Mouse (Mus musculus) right cerebral cortex, postnatal 10 days (tissue): ENCODE measurements around the gene Bcl10.
"Not testable (repeated sequence)": the region's sequence is repeated elsewhere in the genome, so short reads cannot be mapped to it uniquely, and the experiment has no call there.

Source experiments
- DNase-seq, 2 experiments: peaks; one replicate each; pipeline ENCODE4 v3.0.0; 2021; ENCODE audit warnings: low spot score in 2 of 2

Gene Bcl10

DNA sequence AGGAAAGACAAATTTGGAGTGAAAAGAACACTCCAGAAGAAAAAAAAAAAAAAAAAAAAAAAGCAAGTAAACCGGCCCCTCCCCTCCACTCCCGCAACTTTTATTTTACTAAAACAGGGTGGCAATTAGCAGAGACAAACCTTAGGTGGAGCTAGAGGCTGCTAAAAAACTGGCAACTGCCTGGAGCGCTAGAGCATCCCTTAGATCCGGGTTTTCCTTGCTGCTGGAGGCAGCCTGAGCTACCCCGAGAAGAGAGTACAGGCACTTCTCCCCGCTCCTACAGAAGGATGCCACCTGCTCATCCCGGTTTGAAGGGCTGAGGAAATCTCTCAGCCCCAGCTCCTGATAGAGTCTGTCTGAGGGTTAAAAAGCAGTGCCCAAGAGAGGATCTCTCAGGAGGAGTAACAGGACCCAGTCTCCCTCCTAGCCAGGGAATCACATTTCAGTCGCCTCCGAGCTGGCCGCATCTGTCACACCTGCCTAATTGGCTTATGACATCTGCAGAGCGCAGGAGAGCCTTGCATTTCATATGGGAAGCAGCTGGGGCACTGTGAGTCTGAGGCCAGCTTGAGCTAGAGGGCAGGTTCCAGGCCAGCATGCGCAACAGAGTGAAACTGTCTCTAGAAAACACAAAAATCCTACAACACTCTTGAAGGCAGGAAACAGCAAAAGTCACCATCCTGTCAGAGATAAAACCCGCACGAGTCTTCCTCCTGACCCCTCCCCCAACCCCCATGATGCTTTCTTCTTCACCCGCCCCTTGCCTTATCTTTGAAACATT, 27.6 kb downstream of the Bcl10 start:
- peak; percentile 74 to 75 for DNase-seq

DNA sequence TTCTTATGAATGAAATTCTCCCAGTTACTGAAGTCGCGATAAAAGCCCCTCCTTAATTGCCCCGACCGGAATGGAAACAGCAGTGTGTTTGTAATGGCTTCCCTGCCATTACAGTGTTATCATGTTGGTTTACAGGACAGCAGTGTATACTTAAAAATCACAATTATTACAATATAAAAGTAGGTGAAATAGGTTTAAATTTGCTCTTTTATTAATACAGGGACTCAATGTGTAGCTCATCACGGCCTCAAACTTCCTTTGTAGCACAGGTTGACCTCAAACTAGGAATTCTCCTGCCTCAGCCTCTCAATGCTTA, 28.2 kb downstream of the Bcl10 start:
- DNase-seq, result no peak

DNA sequence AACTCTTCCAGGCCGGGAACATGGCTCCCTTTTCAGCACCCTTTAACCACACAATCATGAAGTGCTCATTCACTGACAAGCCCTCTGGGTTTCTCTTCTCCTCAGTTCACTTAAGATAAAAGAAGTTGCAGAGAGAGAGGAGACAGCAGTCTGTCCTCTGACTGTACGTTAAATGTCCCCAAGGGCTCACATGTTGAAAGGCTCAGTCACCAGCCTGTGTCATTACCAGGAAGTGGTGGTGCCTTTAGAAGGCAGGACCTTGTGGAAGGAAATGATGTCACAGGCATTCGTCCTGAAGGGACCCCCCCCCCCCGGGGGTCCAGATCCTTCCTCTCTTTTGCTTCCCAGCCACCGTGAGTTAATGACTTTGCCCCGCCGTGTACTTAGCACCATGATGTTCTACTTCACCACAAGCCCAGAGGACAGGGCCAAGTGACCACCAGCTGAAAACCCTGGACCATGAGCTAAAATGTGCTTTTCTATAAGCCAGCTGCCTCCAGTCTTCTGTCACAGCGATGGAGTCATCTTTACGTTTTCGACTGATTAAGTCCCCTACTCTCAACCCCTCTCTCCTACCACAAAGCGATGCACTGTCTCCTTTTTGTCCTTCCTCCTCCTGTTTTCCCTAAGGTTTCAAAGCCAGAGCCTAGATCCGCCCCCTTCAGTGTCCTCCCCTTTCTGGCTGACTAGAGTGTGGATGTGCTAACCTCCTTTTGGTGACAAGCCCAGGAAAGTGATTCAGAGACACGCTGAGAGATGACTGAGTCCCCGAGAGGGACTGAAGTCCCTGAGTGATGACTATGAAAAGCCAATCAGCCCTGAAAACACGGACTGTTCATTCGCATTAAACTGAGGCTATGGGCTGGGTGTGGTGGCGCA, 28.9 kb downstream of the Bcl10 start:
- DNase-seq, result no peak

DNA sequence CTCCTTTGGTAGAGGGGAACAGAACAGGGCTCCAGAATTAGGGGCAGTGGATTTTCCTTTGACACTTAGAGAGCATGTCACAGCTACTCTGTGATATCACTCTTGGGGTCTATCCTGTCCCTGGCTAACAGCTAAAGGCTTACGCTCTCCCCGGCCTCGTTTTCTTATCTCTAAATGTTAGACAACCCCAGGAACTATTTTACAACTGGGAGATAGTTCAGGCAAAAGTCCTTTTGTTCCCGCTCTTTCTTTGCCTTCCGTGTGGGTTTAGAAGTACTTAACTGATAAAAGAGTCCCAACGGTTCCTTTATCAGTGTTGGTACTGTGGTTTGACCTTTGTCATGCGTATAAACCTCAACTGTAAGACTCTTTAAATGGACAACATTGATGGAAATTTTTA, 30.3 kb downstream of the Bcl10 start:
- DNase-seq, result no peak

DNA sequence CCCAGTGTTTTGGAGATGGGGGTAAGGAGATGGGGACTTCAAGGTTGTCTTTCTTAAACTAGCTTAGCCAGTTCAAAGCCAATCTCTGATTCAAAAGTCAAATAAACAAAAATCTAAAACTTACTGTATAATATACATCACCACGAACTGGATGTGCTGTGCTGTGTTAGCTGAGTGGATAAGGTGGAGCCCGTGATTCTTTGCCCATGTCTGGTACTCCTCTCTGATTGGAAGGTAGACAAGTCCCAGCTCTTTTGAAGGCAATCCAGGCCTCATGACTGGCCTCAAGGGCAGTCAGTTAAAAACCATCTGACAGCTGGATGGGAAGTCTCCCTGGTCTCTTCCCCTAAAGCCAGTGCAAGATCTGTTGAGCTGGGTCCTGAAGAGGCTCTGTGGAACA, 30.8 kb downstream of the Bcl10 start:
- no peak for DNase-seq

DNA sequence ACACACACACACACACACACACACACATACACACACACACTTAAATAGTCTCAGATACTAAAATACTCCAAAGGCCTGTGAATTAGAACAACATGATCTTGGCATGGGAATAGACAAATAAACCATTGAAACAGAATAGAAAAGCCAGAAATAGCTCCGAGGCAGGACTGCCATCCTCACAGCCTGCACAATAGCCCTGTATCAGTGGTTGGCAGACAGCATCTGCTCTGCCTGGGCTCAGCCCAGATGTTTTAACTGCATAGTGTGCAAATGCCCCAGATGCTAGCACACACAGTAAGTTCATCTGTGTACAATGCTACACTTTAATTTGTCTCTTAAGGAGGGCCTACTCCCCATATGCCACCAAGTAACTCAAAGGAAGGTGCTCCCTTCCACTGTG, 37.2 kb downstream of the Bcl10 start:
- DNase-seq, result no peak

DNA sequence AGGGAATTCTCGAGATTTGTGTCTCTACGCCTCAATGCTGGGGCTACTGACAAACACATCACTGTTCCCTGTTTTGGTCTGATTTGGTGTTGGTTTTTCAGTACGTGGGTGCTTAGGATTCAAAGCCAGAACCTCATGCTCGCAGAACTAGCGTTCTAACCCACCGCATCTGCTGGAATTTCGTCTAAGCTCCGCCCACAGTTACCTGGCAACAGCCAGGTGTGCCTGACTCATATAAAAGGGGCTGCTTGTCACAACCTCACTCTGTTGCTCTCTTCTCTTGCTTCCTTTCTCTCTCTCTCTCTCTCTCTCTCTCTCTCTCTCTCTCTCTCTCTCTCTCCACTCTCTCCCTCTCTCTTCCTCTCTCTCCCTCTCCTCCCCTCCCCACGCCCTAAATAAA, 39.8 kb downstream of the Bcl10 start:
- DNase-seq, result no peak

DNA sequence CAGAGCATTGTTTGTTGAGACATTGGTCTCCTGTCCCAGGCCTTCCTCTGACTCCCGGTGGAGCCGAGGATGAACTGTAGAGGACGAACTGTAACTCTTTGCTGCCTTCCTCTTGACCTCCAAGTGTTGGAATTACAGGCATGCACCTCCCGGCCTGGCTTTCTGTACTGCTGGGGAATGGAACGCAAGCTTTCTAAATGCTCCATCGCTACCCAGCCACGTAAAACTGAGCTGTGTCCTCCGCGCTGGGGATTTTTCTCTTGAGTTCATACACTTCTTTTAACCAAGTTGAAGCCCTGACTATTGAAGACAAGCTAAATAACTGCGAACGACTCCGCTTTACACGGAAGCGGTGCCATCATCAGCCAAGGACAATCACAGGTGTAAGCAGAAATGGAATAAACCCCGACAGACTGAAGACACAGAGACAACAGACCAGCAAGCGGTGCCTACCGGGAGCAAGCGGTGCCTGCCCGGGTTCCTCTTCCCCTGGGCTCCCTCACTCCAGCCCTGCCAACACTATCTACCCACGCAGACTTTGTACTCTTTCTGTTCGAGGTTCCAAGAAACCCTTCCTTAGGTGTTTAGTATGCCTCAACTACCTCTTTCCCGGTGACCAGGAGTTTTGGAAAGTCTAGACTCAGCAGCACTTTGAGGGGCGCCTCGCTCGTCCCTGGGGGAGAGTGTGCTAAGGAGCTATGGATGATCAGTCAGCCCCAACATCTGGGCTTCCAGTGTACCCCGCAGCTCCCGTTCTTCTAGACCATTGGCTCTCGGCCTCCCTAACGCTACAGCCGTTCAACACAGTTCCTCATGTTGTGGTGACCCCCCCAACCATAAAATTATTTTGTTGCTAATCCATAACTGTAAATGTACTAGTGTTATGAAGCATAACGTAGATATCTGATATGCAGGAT, 40.8 kb downstream of the Bcl10 start:
- no peak for DNase-seq

DNA sequence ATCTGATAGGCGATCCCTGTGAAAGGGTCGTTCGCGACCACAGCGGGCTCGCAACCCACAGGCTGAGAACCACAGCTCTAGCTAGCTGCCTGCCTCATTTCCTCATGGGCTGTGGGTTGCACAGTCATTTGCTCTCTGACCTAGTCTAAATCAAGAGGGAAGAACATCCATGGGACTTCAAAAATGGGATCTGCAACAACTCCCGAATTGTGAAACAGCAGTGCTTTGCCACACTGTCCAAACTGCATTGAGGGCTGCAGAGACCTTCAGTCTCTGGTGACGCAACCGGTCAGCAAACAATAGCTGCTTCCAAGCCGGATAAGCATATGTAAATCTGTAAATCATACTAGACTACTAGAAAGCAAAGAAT, 41.4 kb downstream of the Bcl10 start:
- no peak for DNase-seq

DNA sequence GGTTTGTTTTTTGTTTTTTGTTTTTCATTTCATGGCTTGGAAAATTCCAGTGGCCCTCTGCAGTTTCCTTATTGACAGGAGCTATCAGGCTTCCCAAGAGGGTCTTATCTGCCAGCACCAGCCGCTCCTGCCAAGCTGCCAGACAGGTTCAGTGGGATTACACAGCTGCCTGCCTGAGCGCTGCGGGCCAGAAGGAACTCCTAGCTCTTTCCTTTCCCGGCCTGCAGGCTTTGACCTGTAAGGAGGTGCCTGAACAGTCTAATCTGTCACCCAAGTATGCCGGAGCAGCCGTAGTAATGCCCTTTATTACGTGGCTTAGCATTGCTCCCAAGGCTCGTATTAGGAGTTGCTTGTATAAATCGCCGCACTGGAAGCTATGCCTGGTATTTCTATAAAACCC, 41.9 kb downstream of the Bcl10 start:
- no peak for DNase-seq

DNA sequence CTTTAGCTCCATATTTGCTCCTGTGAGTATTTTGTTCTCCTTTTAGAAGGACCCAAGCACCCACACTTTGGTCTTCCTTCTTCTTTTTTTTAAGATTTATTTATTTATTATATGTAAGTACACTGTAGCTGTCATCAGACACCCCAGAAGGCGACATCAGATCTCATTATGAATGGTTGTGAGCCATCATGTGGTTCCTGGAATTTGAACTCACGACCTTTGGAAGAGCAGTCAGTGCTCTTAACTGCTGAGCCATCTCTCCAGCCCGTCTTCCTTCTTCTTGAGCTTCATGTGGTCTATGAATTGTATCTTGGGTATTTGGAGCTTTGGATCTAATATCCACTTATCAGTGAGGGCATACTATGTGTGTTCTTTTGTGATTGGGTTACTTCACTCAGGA, 43.0 kb downstream of the Bcl10 start:
- not testable (repeated sequence) for DNase-seq

DNA sequence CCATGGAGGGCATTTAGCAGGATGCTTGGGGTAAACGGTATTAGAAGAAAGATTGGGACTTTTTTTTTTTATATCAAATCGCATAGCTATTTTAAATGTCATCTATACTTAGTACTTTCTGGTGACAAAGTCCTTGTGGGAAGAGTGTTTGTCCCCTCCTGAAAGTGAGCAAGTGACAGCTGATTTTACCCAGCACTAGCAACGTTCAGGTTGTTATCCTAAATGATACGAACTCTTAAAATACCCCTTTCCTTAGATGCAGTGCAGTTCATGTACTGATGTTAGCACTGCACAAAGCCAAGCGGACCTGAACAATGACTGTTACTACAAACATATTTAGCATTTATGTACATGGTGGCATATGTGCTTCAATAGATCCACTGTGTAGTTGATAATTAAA, 44.2 kb downstream of the Bcl10 start:
- no peak for DNase-seq

DNA sequence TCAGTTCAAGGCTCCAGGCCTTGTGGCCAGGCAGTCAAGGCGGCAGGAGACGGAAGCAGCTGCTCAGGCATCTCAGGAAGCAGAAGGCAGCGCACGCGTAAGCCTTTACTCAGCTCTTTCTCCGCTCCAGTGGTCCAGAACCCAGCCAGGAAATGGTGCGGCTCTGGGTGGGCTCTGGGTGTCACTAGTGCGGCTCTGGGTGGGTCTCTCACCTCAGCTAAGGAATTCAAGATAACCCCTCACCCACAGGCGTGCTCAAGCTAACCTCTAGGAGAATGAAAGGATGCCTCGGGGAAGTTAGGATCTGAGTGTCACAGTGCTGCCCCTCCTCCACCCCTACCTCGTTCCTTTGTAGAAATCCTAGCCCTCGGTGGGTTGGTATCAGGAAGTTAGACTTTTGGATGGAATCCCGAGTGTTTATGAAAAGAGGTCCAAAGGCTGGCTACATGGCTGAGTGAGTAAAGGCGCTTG, 46.5 kb downstream of the Bcl10 start:
- DNase-seq, result no peak

DNA sequence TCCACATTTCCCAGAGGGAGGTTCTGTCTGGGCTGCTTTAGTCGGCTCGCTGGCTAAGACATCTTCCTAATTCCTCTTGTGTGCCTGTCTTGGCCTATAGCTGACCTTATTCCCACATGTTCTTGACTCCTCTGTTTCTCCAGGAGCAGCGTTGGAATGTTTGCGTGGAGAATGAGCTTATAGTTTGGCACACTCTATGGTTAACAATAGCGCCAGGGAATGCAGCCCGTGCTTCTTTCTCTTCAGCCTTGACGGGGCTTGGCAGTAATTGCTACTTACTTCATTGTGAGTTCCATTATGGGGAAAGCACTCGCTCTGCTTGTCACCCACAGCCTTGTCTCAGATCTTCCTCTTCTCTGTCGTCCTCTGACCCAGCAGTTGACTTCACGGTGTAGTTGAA, 48.9 kb downstream of the Bcl10 start:
- no peak for DNase-seq

DNA sequence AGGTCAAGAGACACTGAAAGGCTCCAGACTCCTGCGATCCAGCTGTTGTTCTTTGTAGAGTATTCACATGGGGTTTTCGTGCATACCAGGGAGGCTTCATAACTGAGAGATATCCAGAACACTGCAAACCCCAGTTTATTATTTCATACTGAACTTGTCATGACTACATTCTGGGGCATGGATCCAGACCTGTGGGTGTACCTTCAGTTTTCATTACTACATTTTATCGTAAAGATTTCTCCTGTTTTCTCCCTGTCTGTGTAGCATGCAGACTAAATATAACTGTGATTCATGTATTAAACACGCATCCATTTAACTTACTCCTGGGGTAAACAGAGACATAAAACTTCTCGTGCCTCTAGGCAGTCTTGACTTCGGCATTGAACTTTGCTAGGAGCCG, 52.4 kb downstream of the Bcl10 start:
- DNase-seq, result no peak
